Mouse (Mus musculus): ENCODE measurements around the gene Synrg.

DNA sequence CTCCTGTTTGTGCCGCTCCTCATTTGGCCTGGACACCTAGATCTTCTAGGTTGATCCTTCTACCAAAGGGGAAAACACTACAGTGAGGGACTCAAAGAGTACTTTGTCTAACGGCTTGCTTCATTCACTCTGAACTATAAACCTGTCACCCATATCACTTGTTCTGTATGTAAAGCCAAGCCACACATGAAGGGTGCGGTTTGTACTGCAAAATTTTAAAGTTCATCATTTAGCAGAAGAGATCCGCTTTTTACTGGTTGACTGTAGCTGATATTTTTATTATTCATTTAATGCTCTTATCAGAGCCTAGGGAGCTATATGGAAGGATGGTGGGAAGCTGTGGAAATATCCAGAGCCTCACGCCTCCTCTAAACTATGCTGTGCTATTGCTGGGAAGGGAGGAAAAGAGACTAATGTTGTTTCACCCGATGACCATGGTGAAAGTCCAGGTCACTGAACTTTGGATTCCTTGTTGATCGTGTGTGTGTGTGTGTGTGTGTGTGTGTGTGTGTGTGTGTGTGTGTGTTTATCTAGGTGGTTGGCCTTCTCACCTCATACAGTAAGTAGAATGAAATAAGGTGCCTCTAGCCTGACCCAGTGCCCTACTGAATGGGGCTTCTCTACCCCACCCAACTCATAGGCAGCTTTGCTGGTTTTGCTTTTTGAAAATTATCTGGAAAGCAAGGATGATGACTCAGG, 52.7 kb downstream of the Synrg start:
- TF ChIP-seq POLR2A (IDR thresholded peaks at IDR 0.05; ENCODE audit: insufficient read depth, low read depth, low read length) (no peak), CTCF (IDR thresholded peaks at IDR 0.05; ENCODE audit: insufficient read depth, low read depth, low read length) (no peak)

All from olfactory bulb, adult 2 months (tissue).